Mouse (Mus musculus) spleen, postnatal 10 days (tissue): ENCODE measurements around the gene Ell.

Experiments used
- DNase-seq, 2 experiments: peaks; one replicate each; pipeline ENCODE4 v3.0.0; 2021 to 2022; ENCODE audit warnings: low spot score in 2 of 2

Ell gene

GRCm38 (mm10) chr8:70535221-70535620 is 4.0 kb upstream of the Ell start:
- no peak for DNase-seq

- no peak for DNase-seq
These were observed 3.6 kb upstream of the Ell start for GRCm38 (mm10) chr8:70535701-70536100.

DNA sequence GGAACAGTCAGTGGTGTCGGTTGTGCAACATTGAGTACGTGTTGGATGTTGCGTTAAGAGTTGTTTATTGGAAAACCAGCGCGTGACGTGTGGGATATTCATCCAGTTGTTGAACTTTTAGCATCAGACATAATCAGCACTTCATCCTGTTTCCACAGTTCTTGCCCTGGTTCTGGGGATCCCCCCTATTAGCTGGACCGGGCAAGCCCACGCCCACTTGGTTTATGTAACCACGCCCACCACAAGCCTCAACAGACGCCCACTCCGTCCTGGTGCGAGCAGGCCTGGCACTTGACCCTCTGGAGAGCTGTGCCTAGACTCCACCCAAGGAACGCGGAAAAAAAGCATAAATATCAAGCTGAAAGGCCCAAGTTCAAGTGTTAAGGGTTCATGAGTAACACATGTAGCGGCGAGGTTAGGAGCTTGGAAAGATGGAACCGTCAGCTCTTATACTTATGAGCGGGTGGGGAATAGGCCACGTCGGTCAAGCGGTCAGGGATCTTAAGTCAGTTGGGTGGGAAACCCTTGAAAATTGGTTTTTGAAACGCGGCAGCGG is 1.2 kb upstream of the Ell start:
- peak in 1 of 2 experiments; percentile 69 for DNase-seq

GRCm38 (mm10) chr8:70538633-70539076 is 602 bp upstream of the Ell start:
- DNase-seq = peak; percentile 99 to 100

GRCm38 (mm10) chr8:70540013-70540506 is 803 bp downstream of the Ell start:
- peak; percentile 36 to 38 for DNase-seq

GRCm38 (mm10) chr8:70540507-70541071 is 1.3 kb downstream of the Ell start:
- no peak for DNase-seq

DNA sequence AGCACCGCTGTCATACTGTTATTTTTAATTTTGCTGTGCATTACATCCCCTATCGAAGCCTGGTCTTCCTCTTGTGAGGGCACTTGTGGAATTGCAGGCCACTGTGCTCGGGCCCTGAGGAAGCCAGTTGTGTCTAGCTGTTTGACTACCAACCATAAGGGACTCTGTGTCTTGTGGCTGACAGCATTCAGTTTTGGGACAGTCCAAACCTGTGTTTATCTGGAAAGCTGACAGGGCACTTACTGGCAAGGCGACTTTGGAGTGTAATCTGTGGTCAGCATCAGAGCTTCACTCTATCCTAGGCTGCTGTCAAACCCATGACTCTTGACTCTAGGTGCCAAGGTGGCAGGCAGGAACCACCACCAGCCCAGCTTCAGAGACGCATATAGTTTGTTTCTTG is 1.8 kb downstream of the Ell start:
- DNase-seq = no peak

GRCm38 (mm10) chr8:70544200-70544687 is 5.0 kb downstream of the Ell start:
- DNase-seq = peak in 1 of 2 experiments; percentile 56

DNA sequence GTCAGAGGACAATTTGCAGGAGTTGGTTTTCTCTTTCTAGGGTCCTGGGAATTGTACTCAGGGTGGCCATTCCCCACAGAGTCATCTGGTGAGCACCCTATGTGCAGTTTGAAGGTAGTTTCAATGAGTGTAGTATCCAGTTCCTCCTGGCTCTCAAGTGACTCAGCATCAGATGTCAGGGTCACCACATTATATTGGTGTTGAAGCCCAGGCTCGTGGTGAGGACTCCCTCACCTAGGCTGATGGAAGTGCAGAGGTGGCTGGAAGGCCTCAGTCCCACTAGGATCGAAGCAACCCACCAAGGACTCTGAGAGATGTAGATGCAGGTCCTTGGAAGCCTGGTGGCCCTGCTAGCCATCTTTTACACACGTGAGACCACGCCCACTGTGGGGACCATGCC is 7.2 kb downstream of the Ell start:
- no peak for DNase-seq

DNA sequence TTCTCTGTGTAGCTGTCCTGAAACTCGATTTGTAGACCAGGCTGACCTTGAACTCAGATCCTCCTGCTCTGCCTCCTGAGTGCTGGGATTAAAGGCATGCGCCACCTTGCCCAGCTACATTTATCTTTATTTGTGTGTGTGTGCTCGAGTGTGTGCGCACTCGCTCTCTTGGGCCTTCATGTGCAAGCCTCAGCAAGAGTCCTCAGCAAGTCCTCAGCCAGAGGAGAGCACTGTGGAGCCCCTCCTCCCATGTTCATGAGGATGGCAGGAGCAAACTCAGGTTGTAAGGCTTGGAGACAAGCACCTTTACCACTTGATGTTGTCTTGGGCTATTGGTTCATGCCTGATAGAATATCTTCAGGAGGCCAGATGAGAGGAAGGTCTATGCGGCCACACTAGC is 8.5 kb downstream of the Ell start:
- no peak for DNase-seq

- DNase-seq = no peak
These were observed 10.3 kb downstream of the Ell start for GRCm38 (mm10) chr8:70549412-70550184.

DNA sequence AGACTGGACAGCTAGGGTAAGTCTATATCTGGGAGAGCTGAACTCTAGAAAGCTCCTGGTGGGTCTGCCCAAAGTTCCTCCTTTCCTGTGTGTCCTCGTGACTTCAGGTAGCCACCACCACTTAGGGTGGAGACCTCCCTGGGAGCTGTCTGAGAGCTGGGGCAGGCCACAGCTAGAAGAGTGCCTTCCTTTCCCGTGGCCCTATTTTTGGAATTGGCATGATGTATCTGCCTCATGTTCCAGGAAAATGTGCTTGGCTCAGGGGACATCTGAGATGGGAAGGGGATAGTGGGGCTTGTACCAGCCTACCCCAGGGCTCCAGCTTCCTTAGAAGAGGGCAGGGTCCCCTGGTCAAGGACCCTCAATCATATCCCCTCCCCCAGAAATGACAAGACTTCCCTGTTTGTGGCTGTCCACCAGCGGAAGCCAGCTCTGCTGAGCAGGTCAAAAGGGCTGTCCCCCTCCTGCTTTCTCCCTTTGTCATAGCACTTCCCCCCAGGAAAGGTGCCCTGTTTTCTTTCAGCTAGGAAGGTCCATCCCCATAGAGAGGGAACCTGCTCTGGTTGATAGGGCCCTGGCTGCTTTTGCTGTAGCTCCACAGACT is 12.4 kb downstream of the Ell start:
- no peak for DNase-seq

DNA sequence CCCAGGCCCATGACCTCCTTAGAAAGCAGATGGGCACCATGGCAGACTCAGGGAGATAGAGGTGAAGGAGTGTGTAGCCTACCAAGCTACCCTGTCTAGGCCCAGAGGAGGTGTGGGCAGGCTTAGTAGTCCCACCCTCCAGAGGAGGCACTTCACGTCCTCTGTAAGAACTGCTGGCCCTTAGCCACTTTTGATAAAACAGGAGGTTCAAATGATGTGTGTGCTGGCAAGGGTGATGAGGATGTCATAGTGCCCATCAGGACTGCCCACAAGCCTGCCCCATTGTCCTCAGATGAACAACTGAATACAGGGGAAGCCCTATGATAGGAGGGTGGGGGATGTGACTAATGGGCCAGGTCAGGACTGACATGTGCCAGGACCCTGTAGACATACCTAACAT is 13.6 kb downstream of the Ell start:
- DNase-seq = no peak

DNA sequence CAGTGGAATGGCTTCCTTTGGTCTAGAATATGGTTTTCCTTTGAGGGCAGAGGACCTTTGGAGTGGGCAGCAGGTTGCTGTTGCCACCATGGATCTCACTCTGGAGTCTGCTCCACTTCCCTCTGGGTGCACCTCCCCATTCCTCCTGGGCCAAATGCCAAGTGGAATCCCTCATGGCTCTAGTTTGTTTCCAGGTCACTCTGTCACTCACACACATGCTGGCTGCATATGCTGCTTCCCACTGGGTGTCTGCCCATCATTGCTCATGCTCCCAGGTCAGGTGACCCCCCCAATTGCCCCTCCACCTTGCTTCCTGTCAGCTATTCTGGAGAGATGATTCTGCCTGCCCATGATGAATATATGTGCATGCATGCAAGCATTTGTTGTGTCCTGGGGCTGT is 14.5 kb downstream of the Ell start:
- DNase-seq = no peak

GRCm38 (mm10) chr8:70555079-70555747 is 16.0 kb downstream of the Ell start:
- no peak for DNase-seq

- peak in 1 of 2 experiments; percentile 41 for DNase-seq
These were observed 19.1 kb downstream of the Ell start for GRCm38 (mm10) chr8:70558334-70558733.

DNA sequence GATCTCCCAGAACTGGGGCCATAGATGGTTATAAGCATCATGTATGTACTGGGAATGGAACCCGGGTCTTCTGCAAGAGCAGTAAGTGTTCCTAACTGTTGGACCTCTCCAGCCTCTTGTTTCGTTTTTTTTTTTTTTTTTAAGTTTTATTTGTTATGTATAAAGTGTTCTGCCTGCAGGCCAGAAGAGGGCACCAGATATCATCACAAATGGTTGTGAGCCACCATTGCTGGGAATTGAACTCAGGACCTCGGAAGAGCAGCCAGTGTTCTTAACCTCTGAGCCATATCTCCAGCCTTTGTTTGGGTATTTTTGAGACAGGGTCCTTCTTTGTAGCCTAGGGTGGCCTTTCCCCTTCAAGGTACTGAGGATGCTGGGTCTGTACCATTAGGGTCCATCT is 19.7 kb downstream of the Ell start:
- no peak for DNase-seq

- peak in 1 of 2 experiments; percentile 57 for DNase-seq
These were observed 20.8 kb downstream of the Ell start for GRCm38 (mm10) chr8:70560096-70560495.

GRCm38 (mm10) chr8:70560564-70560963 is 21.3 kb downstream of the Ell start:
- DNase-seq = no peak

GRCm38 (mm10) chr8:70561357-70561756 is 22.1 kb downstream of the Ell start:
- DNase-seq = no peak

DNA sequence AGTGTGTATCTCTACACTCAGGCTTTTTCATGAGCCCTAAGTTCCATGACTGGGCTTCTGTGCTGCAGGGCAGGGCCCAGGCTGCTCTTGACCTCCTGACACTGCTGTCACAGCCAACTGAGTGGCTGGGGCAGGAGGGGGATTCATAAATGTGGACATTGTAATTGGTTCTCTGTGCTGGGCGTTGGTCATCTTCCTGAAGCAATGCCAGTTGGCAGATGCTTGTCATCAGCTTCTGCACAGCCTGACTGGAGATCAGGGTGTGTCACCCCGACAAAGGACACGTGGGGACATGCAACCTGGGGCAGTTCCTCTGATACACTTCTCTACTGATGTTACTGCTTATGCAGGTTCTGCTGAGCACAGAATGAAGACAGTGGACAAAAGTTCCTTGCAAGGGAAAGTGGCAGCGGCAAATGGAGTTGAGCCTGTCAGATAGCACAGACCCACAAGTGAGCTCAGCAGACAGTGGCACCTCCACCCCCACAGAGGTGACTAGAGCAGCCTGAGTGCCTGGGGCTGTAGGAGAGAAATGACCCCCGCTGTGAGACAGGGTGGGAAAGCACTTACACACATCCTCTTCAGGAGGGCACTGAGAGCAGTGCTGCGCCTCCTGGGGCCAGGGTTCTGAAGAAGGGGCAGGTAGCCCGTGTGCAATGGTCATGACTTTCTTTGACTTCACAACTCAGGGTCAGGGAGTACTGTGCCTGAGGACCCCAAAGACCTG is 22.7 kb downstream of the Ell start:
- DNase-seq = peak in 1 of 2 experiments; percentile 43
